Mouse (Mus musculus) liver, embryonic 11.5 days (tissue): ENCODE measurements at regions not wholly inside any gene's neighbourhood (a gene's known extent, or its start where the extent isn't known, plus 50 kb on each side); places are given as distances from the start of the nearest gene placed in this dataset.

ENCODE experiments used
- ATAC-seq: fragments of 200-750 bp; cut with Nextera tagmentation; replicated peaks from 2 replicates; pipeline ENCODE4 v1.8.0; 2017; ENCODE audit warnings: moderate number of reproducible peaks, mild to moderate bottlenecking, moderate TSS enrichment, moderate library complexity; ENCODE audit not compliant: low FRiP score
- DNase-seq: peaks from one replicate; pipeline ENCODE4 v3.0.0-alpha.2; 2017; ENCODE audit warnings: low spot score
- H3K27ac ChIP-seq: fragments of 300-500 bp; sonication (generic); 2 replicates; pipeline ENCODE4 v1.5.1; 2014; ENCODE audit warnings: mild to moderate bottlenecking, low read depth, low read length, control low read depth
- H3K27me3 ChIP-seq: fragments of 300-500 bp; sonication (generic); replicated peaks from 2 replicates; pipeline ENCODE4 v1.6.1; 2014; ENCODE audit warnings: low read length, mixed read lengths; ENCODE audit not compliant: control insufficient read depth, insufficient read depth
- H3K36me3 ChIP-seq: fragments of 300-500 bp; sonication (generic); 2 replicates; pipeline ENCODE4 v1.6.1; 2014; ENCODE audit warnings: mild to moderate bottlenecking, low read length, moderate library complexity, mixed read lengths; ENCODE audit not compliant: control insufficient read depth, insufficient read depth
- H3K4me1 ChIP-seq: fragments of 300-500 bp; sonication (generic); replicated peaks from 2 replicates; pipeline ENCODE4 v1.6.1; 2014; ENCODE audit warnings: low read length, mixed read lengths; ENCODE audit not compliant: control insufficient read depth, insufficient read depth
- H3K4me2 ChIP-seq: fragments of 300-500 bp; sonication (generic); 2 replicates; pipeline ENCODE4 v1.6.1; 2014; ENCODE audit warnings: mild to moderate bottlenecking, control low read depth, moderate library complexity
- H3K4me3 ChIP-seq: fragments of 300-500 bp; sonication (generic); 2 replicates; pipeline ENCODE4 v1.5.1; 2014; ENCODE audit warnings: low read depth, low read length, control low read depth
- H3K9ac ChIP-seq: fragments of 300-500 bp; sonication (generic); 2 replicates; pipeline ENCODE4 v1.6.1; 2014; ENCODE audit warnings: low read depth, low read length, control low read depth
- H3K9me3 ChIP-seq: fragments of 300-500 bp; sonication (generic); 2 replicates; pipeline ENCODE4 v1.6.1; 2016; ENCODE audit warnings: low read length, inconsistent platforms, mixed read lengths; ENCODE audit not compliant: control insufficient read depth
- WGBS: fragments of 180-500 bp; shearing (Covaris S2); extraction: QIAGEN DNeasy Blood & Tissue Kit; methylation state at CpG from one replicate; pipeline ENCODE4 v1.1.7; 2014; 5-methylcytosine and 5-hydroxymethylcytosine counted together

- no peak overlapping the region for H3K4me2 ChIP-seq
- DNase-seq: no peak
- H3K4me3 ChIP-seq: no peak overlapping the region
- H3K27me3 ChIP-seq: no peaks in the 10 kb centered on the region
- WGBS: 61% methylated on average over 2 of the region's 2 CpGs
- H3K4me1 ChIP-seq: no peaks in the 10 kb centered on the region
- H3K9me3 ChIP-seq: no peaks in the 10 kb centered on the region
- no peak overlapping the region for H3K9ac ChIP-seq
- ATAC-seq: no peak
- no peak overlapping the region for H3K27ac ChIP-seq
- no peaks in the 10 kb centered on the region for H3K36me3 ChIP-seq
These were observed 421.8 kb downstream of the Fam84a start for GRCm38 (mm10) chr12:13729901-13730637.

GRCm38 (mm10) chr12:13728986-13729385 is 422.9 kb downstream of the Fam84a start:
- H3K4me1 ChIP-seq: no peaks in the 10 kb centered on the region
- H3K27me3 ChIP-seq: no peaks in the 10 kb centered on the region
- H3K9me3 ChIP-seq: no peaks in the 10 kb centered on the region

GRCm38 (mm10) chr12:13724511-13724910 is 427.3 kb downstream of the Fam84a start:
- Histone ChIP-seq H3K4me1 (no peaks in the 10 kb centered on the region), H3K4me2 (no peak overlapping the region), H3K27ac (no peak overlapping the region), H3K9me3 (no peaks in the 10 kb centered on the region), H3K27me3 (no peaks in the 10 kb centered on the region), H3K9ac (no peak overlapping the region), H3K36me3 (no peaks in the 10 kb centered on the region), H3K4me3 (no peak overlapping the region)
- DNase-seq: no peak
- ATAC-seq: peak; percentile 51; the same call in 1 of the 2 replicates
- WGBS: 63% methylated on average over 2 of the region's 2 CpGs

More at GRCm38 (mm10) chr12:13728986-13729385, 422.9 kb downstream of the Fam84a start:
- Histone ChIP-seq H3K36me3 (no peaks in the 10 kb centered on the region), H3K4me3 (no peak overlapping the region), H3K4me2 (no peak overlapping the region), H3K27ac (no peak overlapping the region), H3K9ac (no peak overlapping the region)
- ATAC-seq (no peak), DNase-seq (no peak)
- WGBS: 89% methylated on average over 4 of the region's 4 CpGs

- Histone ChIP-seq H3K9me3 (no peaks in the 10 kb centered on the region), H3K4me3 (no peak overlapping the region), H3K27ac (no peak overlapping the region), H3K9ac (no peak overlapping the region), H3K36me3 (no peaks in the 10 kb centered on the region), H3K4me2 (no peak overlapping the region), H3K4me1 (no peaks in the 10 kb centered on the region), H3K27me3 (no peaks in the 10 kb centered on the region)
- DNase-seq (no peak), ATAC-seq (no peak)
- 74% methylated on average over 3 of the region's 3 CpGs for WGBS
These were observed 440.9 kb downstream of the Nbas start for GRCm38 (mm10) chr12:13709806-13710205.

GRCm38 (mm10) chr12:13707747-13708146 is 438.8 kb downstream of the Nbas start:
- Histone ChIP-seq H3K4me1 (no peaks in the 10 kb centered on the region), H3K27ac (no peak overlapping the region), H3K36me3 (no peaks in the 10 kb centered on the region), H3K9ac (no peak overlapping the region), H3K4me2 (no peak overlapping the region), H3K4me3 (no peak overlapping the region), H3K27me3 (no peaks in the 10 kb centered on the region), H3K9me3 (no peaks in the 10 kb centered on the region)
- no peak for DNase-seq
- WGBS: 76% methylated on average over 5 of the region's 5 CpGs
- no peak for ATAC-seq

GRCm38 (mm10) chr12:13706510-13706909 is 437.6 kb downstream of the Nbas start:
- no peaks in the 10 kb centered on the region for H3K36me3 ChIP-seq
- no peak overlapping the region for H3K4me3 ChIP-seq
- no peak for ATAC-seq
- no peak overlapping the region for H3K4me2 ChIP-seq
- no peaks in the 10 kb centered on the region for H3K27me3 ChIP-seq
- DNase-seq: no peak
- 68% methylated on average over 4 of the region's 4 CpGs for WGBS
- no peaks in the 10 kb centered on the region for H3K4me1 ChIP-seq
- H3K9me3 ChIP-seq: no peaks in the 10 kb centered on the region
- H3K27ac ChIP-seq: no peak overlapping the region
- no peak overlapping the region for H3K9ac ChIP-seq

- Histone ChIP-seq H3K36me3 (no peaks in the 10 kb centered on the region), H3K4me2 (no peak overlapping the region), H3K4me1 (no peaks in the 10 kb centered on the region), H3K9ac (no peak overlapping the region), H3K9me3 (no peaks in the 10 kb centered on the region), H3K27me3 (no peaks in the 10 kb centered on the region), H3K4me3 (no peak overlapping the region), H3K27ac (no peak overlapping the region)
- no peak for ATAC-seq
- no peak for DNase-seq
- 86% methylated on average over 3 of the region's 3 CpGs for WGBS
These were observed 434.7 kb downstream of the Nbas start for GRCm38 (mm10) chr12:13703604-13704003.

- Histone ChIP-seq H3K36me3 (no peaks in the 10 kb centered on the region), H3K9ac (no peak overlapping the region), H3K9me3 (no peaks in the 10 kb centered on the region), H3K4me1 (no peaks in the 10 kb centered on the region), H3K27ac (no peak overlapping the region), H3K4me2 (no peak overlapping the region), H3K4me3 (no peak overlapping the region), H3K27me3 (no peaks in the 10 kb centered on the region)
- DNase-seq (no peak), ATAC-seq (no peak)
- WGBS: 90% methylated on average over 2 of the region's 2 CpGs
These were observed 430.9 kb downstream of the Nbas start for GRCm38 (mm10) chr12:13699858-13700257.

GRCm38 (mm10) chr12:13698834-13699233 is 429.9 kb downstream of the Nbas start:
- Histone ChIP-seq H3K4me2 (no peak overlapping the region), H3K36me3 (no peaks in the 10 kb centered on the region), H3K4me1 (no peaks in the 10 kb centered on the region), H3K27ac (no peak overlapping the region), H3K9ac (no peak overlapping the region), H3K4me3 (no peak overlapping the region), H3K9me3 (no peaks in the 10 kb centered on the region), H3K27me3 (no peaks in the 10 kb centered on the region)
- WGBS: 47% methylated on average over 4 of the region's 4 CpGs
- ATAC-seq (no peak), DNase-seq (no peak)
